16 mouse cellular contexts compared by ENCODE assay signal in genomic region chr3:131254991-131255390, GRCm38 (mm10).
"Had no signal": no experiment of that assay in that cellular context is flagged by ENCODE, and none has a peak within 500 bp of the region (broad histone marks: within the 10 kb centered on the region; RNA-seq: fewer than 3 reads in every experiment).

No protein-coding gene starts in this region.

- H3K27me3 ChIP-seq: megakaryocyte, embryonic 14.5 days; midbrain, embryonic 13.5 days; midbrain, embryonic 15.5 days; neural tube, embryonic 12.5 days; stomach, embryonic 15.5 days had no signal

- H3K4me2 ChIP-seq: lung, embryonic 14.5 days; midbrain, embryonic 11.5 days; midbrain, embryonic 13.5 days; midbrain, embryonic 15.5 days; neural tube, embryonic 12.5 days; stomach, embryonic 15.5 days had no signal

- H3K4me3 ChIP-seq: megakaryocyte, embryonic 14.5 days; midbrain, embryonic 13.5 days; midbrain, embryonic 15.5 days; neural tube, embryonic 12.5 days; stomach, embryonic 15.5 days had no signal

- H3K9ac ChIP-seq: lung, embryonic 14.5 days; midbrain, embryonic 13.5 days; midbrain, embryonic 15.5 days; neural tube, embryonic 12.5 days; stomach, embryonic 15.5 days had no signal

- H3K4me1 ChIP-seq: midbrain, embryonic 13.5 days; midbrain, embryonic 15.5 days; neural tube, embryonic 12.5 days; stomach, embryonic 15.5 days had no signal

- H3K36me3 ChIP-seq: midbrain, embryonic 13.5 days; midbrain, embryonic 15.5 days; neural tube, embryonic 12.5 days; stomach, embryonic 15.5 days had no signal

- H3K9me3 ChIP-seq: midbrain, embryonic 13.5 days; midbrain, embryonic 15.5 days; neural tube, embryonic 12.5 days had no signal

- DNase-seq: lung, adult 18-20 months; lung, embryonic 14.5 days; lung, postnatal 10 days; right cerebral cortex, postnatal 14 days; spleen, adult 18-20 months; thymus, adult 2 months; thymus, postnatal 25 days; thymus, postnatal 4 days had no signal

- H3K27ac ChIP-seq: macrophage; midbrain, embryonic 13.5 days; midbrain, embryonic 15.5 days; neural tube, embryonic 12.5 days; stomach, embryonic 15.5 days; stomach, postnatal 0 days had no signal

- ATAC-seq: midbrain, embryonic 13.5 days; midbrain, embryonic 15.5 days had no signal
